Mouse (Mus musculus) kidney, embryonic 14.5 days (tissue): ENCODE measurements around the gene Azi2. TPM values are rescaled to one million over a fixed set of nuclear protein-coding genes. Genes with fewer than 3 reads are reported as not detected.
A peak's percentile ranks its signal among the peaks of the same experiment; 100 is the strongest.

Experiments used
- ATAC-seq: fragments of 200-750 bp; cut with Nextera tagmentation; 2 replicates; pipeline ENCODE4 v1.8.0; 2017; ENCODE audit warnings: moderate number of reproducible peaks, mild to moderate bottlenecking, moderate TSS enrichment, moderate library complexity; ENCODE audit not compliant: low FRiP score, low TSS enrichment
- H3K27ac ChIP-seq: fragments of 300-500 bp; sonication (generic); 2 replicates; pipeline ENCODE4 v1.5.1; 2014; ENCODE audit warnings: low read depth, mild to moderate bottlenecking, low read length, moderate library complexity, mixed read lengths
- H3K27me3 ChIP-seq: fragments of 300-500 bp; sonication (generic); 2 replicates; pipeline ENCODE4 v1.6.1; 2014; ENCODE audit warnings: mild to moderate bottlenecking, low read length; ENCODE audit not compliant: control insufficient read depth, insufficient read depth
- H3K36me3 ChIP-seq: fragments of 300-500 bp; sonication (generic); 2 replicates; pipeline ENCODE4 v1.6.1; 2014; ENCODE audit warnings: low read length, mixed read lengths; ENCODE audit not compliant: control insufficient read depth, insufficient read depth
- H3K4me1 ChIP-seq: fragments of 300-500 bp; sonication (generic); 2 replicates; pipeline ENCODE4 v1.6.1; 2014; ENCODE audit warnings: low read length, mixed read lengths; ENCODE audit not compliant: control insufficient read depth, insufficient read depth
- H3K4me2 ChIP-seq: fragments of 300-500 bp; sonication (generic); replicated peaks from 2 replicates; pipeline ENCODE4 v1.6.1; 2014; ENCODE audit warnings: low read depth, mild to moderate bottlenecking, low read length
- H3K4me3 ChIP-seq: fragments of 300-500 bp; sonication (generic); 2 replicates; pipeline ENCODE4 v1.5.1; 2014; ENCODE audit warnings: mild to moderate bottlenecking, low read length
- H3K9ac ChIP-seq: fragments of 300-500 bp; sonication (generic); 2 replicates; pipeline ENCODE4 v1.6.1; 2014; ENCODE audit warnings: low read depth, mild to moderate bottlenecking, low read length, moderate library complexity
- H3K9me3 ChIP-seq: fragments of 300-500 bp; sonication (generic); 2 replicates; pipeline ENCODE4 v1.6.1; 2016; ENCODE audit warnings: low read length; ENCODE audit not compliant: control insufficient read depth
- WGBS: fragments of 180-500 bp; shearing (Covaris S2); extraction: QIAGEN DNeasy Blood & Tissue Kit; methylation state at CpG from one replicate; pipeline ENCODE4 v1.1.7; 2014; 5-methylcytosine and 5-hydroxymethylcytosine counted together
- polyA plus RNA-seq: library from polyadenylated mRNA; unstranded; fragments of >200 nt; fragmentation: Nextera tagmentation; extraction: Ambion mirVana; gene quantifications from 2 replicates; pipeline ENCODE4 v1.2.1, GENCODE M21; 2014

The Azi2 gene
- polyA plus RNA-seq, 1 experiment from 2014 or later, result 78.2 TPM

GRCm38 (mm10) chr9:118070442-118070841 is 30.1 kb downstream of the Azi2 start:
- Histone ChIP-seq H3K4me3 (no peak overlapping the region), H3K9ac (no peak overlapping the region), H3K9me3 (no peaks in the 10 kb centered on the region), H3K36me3 (peaks cover 14% of the 10 kb centered on the region; the same call in 1 of the 2 replicates), H3K27me3 (no peaks in the 10 kb centered on the region), H3K4me1 (no peaks in the 10 kb centered on the region), H3K27ac (no peak overlapping the region), H3K4me2 (no peak overlapping the region)
- ATAC-seq, result no peak
- 94% methylated on average over 6 of the region's 6 CpGs for WGBS

DNA sequence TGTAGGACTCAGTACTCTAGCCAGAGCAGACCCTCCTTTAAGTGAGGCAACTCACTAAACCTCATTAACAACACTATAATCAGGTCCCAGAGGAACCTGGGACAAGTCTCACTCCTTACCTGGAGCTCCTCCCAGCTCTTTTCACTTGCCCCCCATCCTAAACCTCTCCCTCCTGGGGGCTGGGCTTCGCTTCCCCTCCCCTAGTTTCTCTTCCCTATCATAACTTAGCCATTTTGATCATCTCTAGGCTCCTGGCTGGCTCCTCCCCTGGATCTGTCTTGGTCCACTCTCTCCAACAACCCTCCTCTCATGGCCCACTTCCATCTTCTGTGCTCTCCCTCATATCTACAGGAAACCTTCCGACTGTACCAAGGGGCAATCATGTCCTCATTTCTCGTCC is 31.0 kb downstream of the Azi2 start:
- no peak for ATAC-seq
- H3K4me1 ChIP-seq, result no peaks in the 10 kb centered on the region
- 90% methylated on average over 3 of the region's 3 CpGs for WGBS

GRCm38 (mm10) chr9:118072101-118072500 is 31.8 kb downstream of the Azi2 start:
- no peak overlapping the region for H3K4me2 ChIP-seq
- no peak overlapping the region for H3K27ac ChIP-seq
- H3K9me3 ChIP-seq, result no peaks in the 10 kb centered on the region
- no peak for ATAC-seq
- H3K36me3 ChIP-seq, result peaks cover 12% of the 10 kb centered on the region; the same call in 1 of the 2 replicates
- no peaks in the 10 kb centered on the region for H3K27me3 ChIP-seq
- no peak overlapping the region for H3K9ac ChIP-seq
- WGBS, result 63% methylated on average over 5 of the region's 5 CpGs
- no peaks in the 10 kb centered on the region for H3K4me1 ChIP-seq
- no peak overlapping the region for H3K4me3 ChIP-seq

More for the DNA sequence above, 31.0 kb downstream of the Azi2 start:
- H3K27me3 ChIP-seq, result no peaks in the 10 kb centered on the region
- peaks cover 14% of the 10 kb centered on the region; the same call in 1 of the 2 replicates for H3K36me3 ChIP-seq
- no peak overlapping the region for H3K4me3 ChIP-seq
- H3K9me3 ChIP-seq, result no peaks in the 10 kb centered on the region
- H3K27ac ChIP-seq, result no peak overlapping the region
- no peak overlapping the region for H3K4me2 ChIP-seq
- H3K9ac ChIP-seq, result no peak overlapping the region

DNA sequence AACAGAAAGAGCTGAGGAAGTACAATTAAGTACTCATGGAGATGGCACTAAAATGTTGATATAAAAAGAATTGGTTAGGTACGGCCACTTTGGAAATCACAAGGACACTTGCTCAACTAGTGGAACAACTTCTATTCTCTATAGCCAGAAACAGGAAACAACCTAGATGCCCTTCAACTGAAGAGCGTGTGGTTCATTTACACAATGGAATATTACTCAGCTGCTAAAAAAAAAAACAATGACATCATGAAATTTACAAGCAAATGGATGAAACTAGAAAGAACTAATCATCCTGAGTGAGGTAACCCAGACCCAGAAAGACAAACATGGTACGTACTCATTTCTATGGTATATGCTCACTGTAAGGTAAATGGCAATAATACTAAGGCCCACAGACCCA is 33.1 kb downstream of the Azi2 start:
- H3K4me1 ChIP-seq, result no peaks in the 10 kb centered on the region
- no peak for ATAC-seq
- 91% methylated on average over 3 of the region's 3 CpGs for WGBS
- no peak overlapping the region for H3K27ac ChIP-seq
- no peak overlapping the region for H3K4me3 ChIP-seq
- no peaks in the 10 kb centered on the region for H3K9me3 ChIP-seq
- H3K4me2 ChIP-seq, result no peak overlapping the region
- H3K9ac ChIP-seq, result no peak overlapping the region
- H3K27me3 ChIP-seq, result no peaks in the 10 kb centered on the region
- H3K36me3 ChIP-seq, result peaks cover 9% of the 10 kb centered on the region; the same call in 1 of the 2 replicates

- Histone ChIP-seq H3K4me3 (peak overlapping the region; percentile 29), H3K4me2 (peak overlapping the region; percentile 54), H3K27me3 (no peaks in the 10 kb centered on the region), H3K27ac (no peak overlapping the region), H3K9me3 (no peaks in the 10 kb centered on the region), H3K9ac (peak overlapping the region; percentile 32; the same call in 1 of the 2 replicates), H3K36me3 (no peaks in the 10 kb centered on the region), H3K4me1 (peaks cover 12% of the 10 kb centered on the region; the same call in 1 of the 2 replicates)
- peak; percentile 66 for ATAC-seq
- 14% methylated on average over 22 of the region's 22 CpGs for WGBS
Measured at GRCm38 (mm10) chr9:118082575-118083431, 42.5 kb downstream of the Azi2 start.

DNA sequence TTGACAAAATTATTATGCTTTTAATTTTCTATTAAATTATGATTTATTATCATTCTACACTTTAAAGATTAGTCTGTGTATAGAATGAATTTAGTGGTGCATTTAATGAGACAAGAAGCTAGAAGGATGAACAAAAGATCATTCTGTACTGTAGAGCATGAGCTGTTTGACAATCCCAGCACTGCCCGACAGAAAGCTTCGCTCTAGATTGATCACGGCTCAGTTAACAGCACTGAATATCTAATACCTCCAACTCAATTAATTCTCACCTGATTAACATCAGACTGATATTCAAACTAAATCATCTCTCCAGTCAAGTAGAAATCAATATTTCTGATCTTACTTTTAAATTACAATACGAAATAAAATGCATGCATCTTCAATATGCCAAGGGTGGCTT is 43.5 kb downstream of the Azi2 start:
- Histone ChIP-seq H3K4me2 (no peak overlapping the region), H3K4me3 (no peak overlapping the region), H3K9ac (no peak overlapping the region), H3K36me3 (no peaks in the 10 kb centered on the region), H3K9me3 (no peaks in the 10 kb centered on the region), H3K27ac (no peak overlapping the region), H3K27me3 (no peaks in the 10 kb centered on the region), H3K4me1 (peaks cover 12% of the 10 kb centered on the region; the same call in 1 of the 2 replicates)
- no peak for ATAC-seq
- WGBS, result 71% methylated on average over 4 of the region's 4 CpGs

- ATAC-seq, result no peak
- H3K4me3 ChIP-seq, result no peak overlapping the region
- 63% methylated on average over 4 of the region's 4 CpGs for WGBS
Measured at GRCm38 (mm10) chr9:118099395-118099794, 59.1 kb downstream of the Azi2 start.

GRCm38 (mm10) chr9:118100484-118100883 is 60.2 kb downstream of the Azi2 start:
- Histone ChIP-seq H3K9ac (no peak overlapping the region), H3K36me3 (no peaks in the 10 kb centered on the region), H3K4me2 (no peak overlapping the region), H3K4me1 (no peaks in the 10 kb centered on the region), H3K27me3 (no peaks in the 10 kb centered on the region), H3K27ac (no peak overlapping the region), H3K4me3 (no peak overlapping the region), H3K9me3 (no peaks in the 10 kb centered on the region)
- no peak for ATAC-seq
- WGBS, result 90% methylated on average over 2 of the region's 2 CpGs

More at GRCm38 (mm10) chr9:118099395-118099794, 59.1 kb downstream of the Azi2 start:
- H3K4me1 ChIP-seq, result no peaks in the 10 kb centered on the region
- no peaks in the 10 kb centered on the region for H3K27me3 ChIP-seq
- no peaks in the 10 kb centered on the region for H3K36me3 ChIP-seq
- H3K27ac ChIP-seq, result no peak overlapping the region
- H3K4me2 ChIP-seq, result no peak overlapping the region
- no peaks in the 10 kb centered on the region for H3K9me3 ChIP-seq
- H3K9ac ChIP-seq, result no peak overlapping the region

- Histone ChIP-seq H3K4me2 (no peak overlapping the region), H3K27me3 (no peaks in the 10 kb centered on the region), H3K36me3 (no peaks in the 10 kb centered on the region), H3K4me3 (no peak overlapping the region), H3K9ac (no peak overlapping the region), H3K9me3 (no peaks in the 10 kb centered on the region), H3K27ac (no peak overlapping the region), H3K4me1 (no peaks in the 10 kb centered on the region)
- no peak for ATAC-seq
- 62% methylated on average over 2 of the region's 2 CpGs for WGBS
Measured at GRCm38 (mm10) chr9:118101802-118102201, 61.5 kb downstream of the Azi2 start.
